Mouse (Mus musculus) liver, postnatal 0 days (tissue): ENCODE measurements at regions not wholly inside any gene's neighbourhood (a gene's known extent, or its start where the extent isn't known, plus 50 kb on each side); places are given as distances from the start of the nearest gene placed in this dataset.

Experiments
- ATAC-seq: fragments of 200-750 bp; cut with Nextera tagmentation; 2 replicates; pipeline ENCODE4 v1.8.0; 2017; ENCODE audit warnings: mild to moderate bottlenecking, moderate library complexity
- DNase-seq: peaks from one replicate; pipeline ENCODE4 v3.0.0-alpha.2; 2016
- H3K27ac ChIP-seq: fragments of 300-500 bp; sonication (generic); 2 replicates; pipeline ENCODE4 v1.5.1; 2014; ENCODE audit warnings: antibody characterized with exemption, moderate library complexity, mild to moderate bottlenecking, low read depth
- H3K27me3 ChIP-seq: fragments of 300-500 bp; sonication (generic); 2 replicates; pipeline ENCODE4 v1.6.1; 2014; ENCODE audit warnings: low read length, control low read depth, mixed read lengths; ENCODE audit not compliant: insufficient read depth
- H3K36me3 ChIP-seq: fragments of 300-500 bp; sonication (generic); replicated peaks from 2 replicates; pipeline ENCODE4 v1.6.1; 2014; ENCODE audit warnings: mild to moderate bottlenecking, control low read depth, low read length, moderate library complexity, mixed read lengths; ENCODE audit not compliant: insufficient read depth
- H3K4me1 ChIP-seq: fragments of 300-500 bp; sonication (generic); 2 replicates; pipeline ENCODE4 v1.6.1; 2014; ENCODE audit warnings: antibody characterized with exemption, mild to moderate bottlenecking, control low read depth; ENCODE audit not compliant: insufficient read depth
- H3K4me2 ChIP-seq: fragments of 300-500 bp; sonication (generic); 2 replicates; pipeline ENCODE4 v1.6.1; 2014; ENCODE audit warnings: low read depth, mild to moderate bottlenecking, low read length, moderate library complexity, mixed read lengths
- H3K4me3 ChIP-seq: fragments of 300-500 bp; sonication (generic); 2 replicates; pipeline ENCODE4 v1.5.1; 2014; ENCODE audit warnings: low read depth, low read length
- H3K9ac ChIP-seq: fragments of 300-500 bp; sonication (generic); replicated peaks from 2 replicates; pipeline ENCODE4 v1.6.1; 2014; ENCODE audit warnings: mild to moderate bottlenecking, moderate library complexity
- H3K9me3 ChIP-seq: fragments of 300-500 bp; sonication (generic); 2 replicates; pipeline ENCODE4 v1.6.1; 2016; ENCODE audit warnings: mild to moderate bottlenecking, control low read depth, low read length, mixed read lengths
- CTCF ChIP-seq: sonication (generic); IDR thresholded peaks from 2 replicates; pipeline ENCODE4 v1.5.1; 2016; ENCODE audit warnings: antibody characterized with exemption, low read depth
- EP300 ChIP-seq: IDR thresholded peaks from 2 replicates; pipeline ENCODE4 v1.6.1; 2016; ENCODE audit warnings: antibody characterized with exemption, low read depth, mild to moderate bottlenecking
- WGBS: fragments of 180-500 bp; shearing (Covaris S2); extraction: QIAGEN DNeasy Blood & Tissue Kit; methylation state at CpG from one replicate; pipeline ENCODE4 v1.1.7; 2014; ENCODE audit not compliant: insufficient replicate concordance; 5-methylcytosine and 5-hydroxymethylcytosine counted together

GRCm38 (mm10) chr17:87566996-87567395 lies 68.8 kb upstream of the Epcam start:
- Histone ChIP-seq H3K9ac (no peak overlapping the region), H3K27me3 (no peaks in the 10 kb centered on the region), H3K4me1 (0 out of 2 replicates have a peak, but pooled peaks cover 8% of the 10 kb centered on the region), H3K36me3 (no peaks in the 10 kb centered on the region), H3K4me2 (peak overlapping the region; percentile 54), H3K9me3 (no peaks in the 10 kb centered on the region), H3K27ac (no peak overlapping the region), H3K4me3 (no peak overlapping the region)
- TF ChIP-seq CTCF (no peak), EP300 (no peak)
- ATAC-seq (no peak), DNase-seq (no peak)
- WGBS, result 47% methylated on average over 9 of the region's 9 CpGs

- no peak overlapping the region for H3K4me2 ChIP-seq
- no peaks in the 10 kb centered on the region for H3K9me3 ChIP-seq
- TF ChIP-seq EP300 (no peak), CTCF (no peak)
- H3K4me1 ChIP-seq, result 0 out of 2 replicates have a peak, but pooled peaks cover 8% of the 10 kb centered on the region
- DNase-seq, result no peak
- H3K4me3 ChIP-seq, result no peak overlapping the region
- H3K27me3 ChIP-seq, result no peaks in the 10 kb centered on the region
- no peaks in the 10 kb centered on the region for H3K36me3 ChIP-seq
- H3K9ac ChIP-seq, result no peak overlapping the region
- WGBS, result 35% methylated on average over 2 of the region's 2 CpGs
- ATAC-seq, result no peak
- H3K27ac ChIP-seq, result no peak overlapping the region
Observed at GRCm38 (mm10) chr17:87567475-87567874, 68.3 kb upstream of the Epcam start.

DNA sequence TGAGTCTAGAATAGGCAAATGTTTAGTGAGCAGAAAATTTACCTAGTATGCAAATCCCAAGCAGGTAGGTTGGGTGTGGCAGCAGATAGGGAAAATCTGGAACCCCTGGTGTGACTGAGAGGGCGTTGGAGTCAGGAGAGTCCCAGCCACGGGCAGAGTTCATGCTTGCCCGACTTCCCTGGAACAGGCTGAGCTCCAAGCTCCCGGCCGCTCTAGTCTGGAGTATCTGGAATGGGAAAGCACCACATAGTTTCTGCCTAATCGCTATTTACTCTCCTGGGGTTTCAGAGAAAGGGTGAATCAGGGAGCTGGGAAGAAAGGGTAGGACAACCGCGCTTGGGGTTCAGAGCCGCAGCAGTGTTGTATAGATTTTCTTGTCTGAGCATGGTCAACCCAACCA lies 65.8 kb upstream of the Epcam start:
- H3K4me2 ChIP-seq, result no peak overlapping the region
- H3K27me3 ChIP-seq, result no peaks in the 10 kb centered on the region
- no peak overlapping the region for H3K27ac ChIP-seq
- no peak for TF ChIP-seq CTCF
- TF ChIP-seq EP300, result no peak
- DNase-seq (no peak), ATAC-seq (no peak)
- H3K9me3 ChIP-seq, result no peaks in the 10 kb centered on the region
- 64% methylated on average over 9 of the region's 9 CpGs for WGBS
- no peak overlapping the region for H3K9ac ChIP-seq
- no peaks in the 10 kb centered on the region for H3K36me3 ChIP-seq
- H3K4me1 ChIP-seq, result 0 out of 2 replicates have a peak, but pooled peaks cover 8% of the 10 kb centered on the region
- no peak overlapping the region for H3K4me3 ChIP-seq

- no peak overlapping the region for H3K27ac ChIP-seq
- H3K4me1 ChIP-seq, result 0 out of 2 replicates have a peak, but pooled peaks cover 8% of the 10 kb centered on the region
- WGBS, result 64% methylated on average over 18 of the region's 18 CpGs
- H3K36me3 ChIP-seq, result no peaks in the 10 kb centered on the region
- H3K4me2 ChIP-seq, result peak overlapping the region; percentile 47; the same call in 1 of the 2 replicates
- no peaks in the 10 kb centered on the region for H3K9me3 ChIP-seq
- ATAC-seq (peak; percentile 78), DNase-seq (peak; percentile 34)
- H3K9ac ChIP-seq, result no peak overlapping the region
- H3K27me3 ChIP-seq, result no peaks in the 10 kb centered on the region
- no peak overlapping the region for H3K4me3 ChIP-seq
- no peak for TF ChIP-seq EP300
- no peak for TF ChIP-seq CTCF
Observed at GRCm38 (mm10) chr17:87570676-87571344, 65.0 kb upstream of the Epcam start.

DNA sequence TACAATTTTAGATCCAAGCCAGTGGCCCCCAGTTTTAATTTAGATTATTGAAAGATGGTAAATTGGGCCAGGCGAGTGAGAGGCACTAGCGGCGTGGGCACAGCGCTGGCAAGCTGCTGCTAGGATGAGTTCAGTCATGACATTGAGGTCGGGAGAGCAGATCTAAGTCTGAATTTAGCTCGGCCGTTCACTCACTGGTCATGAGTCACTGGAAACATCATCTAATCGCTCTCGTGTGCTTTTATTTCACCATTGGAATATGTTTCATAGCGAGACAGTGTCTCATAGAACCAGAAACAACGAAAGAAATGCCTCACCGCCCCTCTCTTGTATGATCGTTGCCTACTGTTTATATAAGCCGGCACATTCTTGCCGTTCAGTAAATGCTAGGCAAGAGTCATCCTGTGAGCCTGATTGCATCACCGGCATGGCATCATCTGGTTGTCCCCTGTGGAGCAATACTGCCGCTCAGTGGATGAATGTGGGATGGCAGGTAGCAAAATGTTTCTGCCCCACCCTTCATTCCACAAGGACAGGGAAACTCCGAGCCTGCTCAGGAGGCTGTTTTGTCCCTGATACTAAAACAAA lies 64.3 kb upstream of the Epcam start:
- no peaks in the 10 kb centered on the region for H3K9me3 ChIP-seq
- peak; percentile 100 for TF ChIP-seq CTCF
- TF ChIP-seq EP300, result no peak
- no peaks in the 10 kb centered on the region for H3K27me3 ChIP-seq
- 14% methylated on average over 18 of the region's 18 CpGs for WGBS
- H3K4me3 ChIP-seq, result no peak overlapping the region
- ATAC-seq (peak; percentile 81), DNase-seq (peak; percentile 92)
- peak overlapping the region; percentile 47; the same call in 1 of the 2 replicates for H3K4me2 ChIP-seq
- no peaks in the 10 kb centered on the region for H3K36me3 ChIP-seq
- H3K9ac ChIP-seq, result no peak overlapping the region
- no peak overlapping the region for H3K27ac ChIP-seq
- 0 out of 2 replicates have a peak, but pooled peaks cover 8% of the 10 kb centered on the region for H3K4me1 ChIP-seq

GRCm38 (mm10) chr17:87583575-87583974 lies 52.2 kb upstream of the Epcam start:
- Histone ChIP-seq H3K9me3 (peaks cover 3% of the 10 kb centered on the region; the same call in 1 of the 2 replicates), H3K9ac (no peak overlapping the region), H3K4me2 (no peak overlapping the region), H3K27ac (no peak overlapping the region), H3K4me3 (no peak overlapping the region), H3K4me1 (no peaks in the 10 kb centered on the region), H3K27me3 (no peaks in the 10 kb centered on the region), H3K36me3 (no peaks in the 10 kb centered on the region)
- ATAC-seq (no peak), DNase-seq (no peak)
- TF ChIP-seq CTCF, result no peak
- TF ChIP-seq EP300, result no peak
- WGBS, result 58% methylated on average over 6 of the region's 6 CpGs
